Mouse (Mus musculus) cerebellum, adult (tissue): Measurements from ENCODE around the gene Acox3.

Experiments
- ATAC-seq: cut with Nextera tagmentation; 2 replicates; pipeline ENCODE4 v1.9.2; 2017; ENCODE audit warnings: mild to moderate bottlenecking, moderate library complexity, mixed read lengths; ENCODE audit not compliant: insufficient number of reproducible peaks, low FRiP score, low TSS enrichment

Gene Acox3

GRCm38 (mm10) chr5:35582445-35583220, at the start of gene Acox3:
TSS of gene Acox3 (plus strand) at chr5:35583040.
- peak; percentile 95 for ATAC-seq

GRCm38 (mm10) chr5:35536271-35536670, 46.6 kb upstream of the Acox3 start:
- ATAC-seq: no peak

- ATAC-seq: no peak
Observed at GRCm38 (mm10) chr5:35537474-35537873, 45.4 kb upstream of the Acox3 start.

GRCm38 (mm10) chr5:35538022-35538421, 44.8 kb upstream of the Acox3 start:
- ATAC-seq: no peak

GRCm38 (mm10) chr5:35539576-35539975, 43.3 kb upstream of the Acox3 start:
- no peak for ATAC-seq

GRCm38 (mm10) chr5:35540555-35540954, 42.3 kb upstream of the Acox3 start:
- no peak for ATAC-seq

- no peak for ATAC-seq
Observed at GRCm38 (mm10) chr5:35541059-35541790, 41.6 kb upstream of the Acox3 start.

- ATAC-seq: no peak
Observed at GRCm38 (mm10) chr5:35546127-35546526, 36.7 kb upstream of the Acox3 start.

- peak; percentile 83 for ATAC-seq
Observed at GRCm38 (mm10) chr5:35551855-35552837, 30.7 kb upstream of the Acox3 start.

- peak; percentile 31 for ATAC-seq
Observed at GRCm38 (mm10) chr5:35552838-35553539, 29.9 kb upstream of the Acox3 start.

- no peak for ATAC-seq
Observed at GRCm38 (mm10) chr5:35556393-35556792, 26.4 kb upstream of the Acox3 start.

- ATAC-seq: no peak
Observed at GRCm38 (mm10) chr5:35557946-35558621, 24.8 kb upstream of the Acox3 start.

GRCm38 (mm10) chr5:35559447-35559846, 23.4 kb upstream of the Acox3 start:
- ATAC-seq: no peak

GRCm38 (mm10) chr5:35562616-35563015, 20.2 kb upstream of the Acox3 start:
- no peak; the same call in 1 of the 2 replicates for ATAC-seq

- peak; percentile 40 for ATAC-seq
Observed at GRCm38 (mm10) chr5:35563449-35563848, 19.4 kb upstream of the Acox3 start.

- ATAC-seq: no peak
Observed at GRCm38 (mm10) chr5:35565217-35565616, 17.6 kb upstream of the Acox3 start.

GRCm38 (mm10) chr5:35566632-35567031, 16.2 kb upstream of the Acox3 start:
- ATAC-seq: no peak

- no peak for ATAC-seq
Observed at GRCm38 (mm10) chr5:35571546-35571945, 11.3 kb upstream of the Acox3 start.
